Mouse (Mus musculus): ENCODE results near the gene Eif1. TPM values are rescaled to one million over a fixed set of nuclear protein-coding genes. Genes with fewer than 3 reads are reported as not detected.
"Not testable (repeated sequence)": the region's sequence is repeated elsewhere in the genome, so short reads cannot be mapped to it uniquely, and the experiment has no call there.

Gene Eif1
- total RNA-seq, 2 experiments from 2014 or later, result 1,442 to 1,567 TPM

DNA sequence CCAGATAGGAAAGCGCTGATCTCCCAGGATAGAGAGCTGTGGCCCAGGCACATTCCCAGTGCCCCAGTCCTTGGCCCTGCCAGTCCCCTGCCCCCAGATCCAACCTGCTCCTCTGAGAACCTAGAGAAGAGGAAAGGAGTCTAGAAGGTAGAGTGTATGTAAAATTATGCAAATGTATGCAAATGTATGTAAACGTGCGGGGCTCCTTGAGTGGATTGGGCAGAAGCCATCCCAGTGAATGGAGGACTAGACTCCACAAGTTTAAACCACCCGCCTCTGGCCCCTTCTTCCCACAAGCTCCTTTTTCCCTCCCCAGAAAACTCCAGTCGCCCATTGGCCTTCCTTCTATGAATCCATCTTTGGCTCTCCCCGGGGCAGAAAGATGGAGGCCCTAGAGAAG, 26.8 kb upstream of the Eif1 start:
- no peak for DNase-seq
- intact Hi-C loops (cut with DNase I), result no loop called here
- H3K27ac ChIP-seq, result no peak overlapping the region
- no peak overlapping the region for H3K4me3 ChIP-seq
- no peak for TF ChIP-seq CTCF (IDR thresholded peaks at IDR 0.05)

DNA sequence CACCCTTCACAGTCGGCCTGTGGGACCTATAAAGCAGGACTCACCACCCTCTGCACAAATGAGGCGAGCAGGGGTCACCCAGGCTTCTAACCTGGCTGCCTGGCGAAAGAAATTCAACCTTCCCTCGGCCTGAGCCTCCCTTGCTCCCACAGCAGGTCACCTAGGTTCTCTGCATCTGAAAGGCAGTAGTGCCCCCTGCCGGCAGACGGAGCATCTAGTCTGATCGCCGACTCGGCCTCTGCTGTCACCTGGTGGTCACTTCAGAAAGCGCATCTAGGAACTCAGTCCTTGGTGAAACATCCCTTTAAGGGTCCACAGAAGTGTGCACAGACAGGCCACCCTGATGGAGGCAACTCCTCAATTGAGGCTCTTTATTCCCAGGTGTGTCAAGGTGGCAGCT, 24.4 kb upstream of the Eif1 start:
- Histone ChIP-seq H3K27ac (no peak overlapping the region), H3K4me3 (no peak overlapping the region)
- TF ChIP-seq CTCF (IDR thresholded peaks at IDR 0.05), result no peak; the same call in none of the 2 replicates
- peak; percentile 87 for DNase-seq
- intact Hi-C loops (cut with DNase I), result loop anchor here (5.0 kb wide), 2 partner anchors 828 to 913 kb away; no protein-coding TSS in a partner anchor

DNA sequence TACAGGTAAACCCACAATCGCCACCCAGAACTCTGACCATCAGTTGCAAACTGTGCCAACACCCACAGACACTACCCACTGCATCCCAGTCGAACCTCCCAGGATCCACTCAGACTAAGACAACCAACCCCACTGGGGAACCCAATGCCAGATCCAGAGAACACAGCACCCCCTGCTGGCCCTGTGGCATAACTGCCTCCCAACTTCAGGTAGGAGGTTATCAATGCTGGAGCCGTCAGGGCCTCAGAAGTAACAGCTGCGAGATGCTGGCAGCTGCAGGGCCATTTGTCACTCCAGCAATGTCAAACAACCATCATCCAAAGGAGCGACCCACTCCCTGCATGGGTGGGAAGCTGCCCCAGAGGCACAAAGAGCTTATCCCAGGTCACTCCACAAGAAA, 21.9 kb upstream of the Eif1 start:
- DNase-seq, result no peak
- H3K4me3 ChIP-seq, result no peak overlapping the region; the same call in 1 of the 2 replicates
- H3K27ac ChIP-seq, result no peak overlapping the region
- intact Hi-C loops (cut with DNase I), result loop anchor here (5.0 kb wide), 2 partner anchors 830 to 916 kb away; no protein-coding TSS in a partner anchor
- peak; percentile 63 for TF ChIP-seq CTCF (IDR thresholded peaks at IDR 0.05)

DNA sequence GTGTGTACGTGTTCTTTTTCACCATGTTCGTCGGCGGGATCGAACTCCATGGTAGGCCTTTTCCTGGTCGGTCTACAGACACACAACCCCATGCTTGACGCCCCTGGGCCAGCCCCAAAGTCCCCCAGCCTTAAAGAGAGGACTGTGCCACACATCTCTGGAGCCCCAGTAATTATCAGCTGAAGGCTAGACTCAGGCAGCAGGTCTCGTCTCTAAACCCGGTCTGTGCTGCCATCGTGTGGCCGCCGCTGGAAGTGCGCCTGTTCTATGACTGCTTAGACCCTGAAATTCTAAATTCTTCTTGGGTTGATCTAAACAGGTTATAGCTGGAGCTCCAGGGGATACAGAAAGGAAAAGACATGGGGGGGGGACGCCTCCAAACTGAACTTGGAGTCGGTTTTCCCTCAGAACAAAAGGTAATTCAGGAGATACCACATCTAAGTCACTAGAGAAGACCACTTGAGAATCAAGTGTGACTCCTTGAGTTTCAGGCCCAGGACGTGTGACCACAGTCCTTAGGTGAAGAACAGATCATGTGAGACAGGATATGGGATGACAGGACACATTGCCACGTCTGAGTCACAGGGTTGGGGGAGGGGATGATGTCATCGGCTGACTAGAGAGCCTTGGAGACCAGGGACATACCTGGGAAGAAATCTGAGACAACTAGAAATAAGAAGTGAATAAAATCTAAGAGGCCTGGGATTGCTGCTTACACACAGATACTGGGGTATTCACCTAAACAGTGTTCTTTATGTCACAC, 21.2 kb upstream of the Eif1 start:
- H3K27ac ChIP-seq, result no peak overlapping the region
- DNase-seq, result peak; percentile 85
- intact Hi-C loops (cut with DNase I), result loop anchor here (5.0 kb wide), 2 partner anchors 831 to 916 kb away; no protein-coding TSS in a partner anchor
- TF ChIP-seq CTCF (IDR thresholded peaks at IDR 0.05), result peak; percentile 82
- H3K4me3 ChIP-seq, result peak overlapping the region; percentile 44

DNA sequence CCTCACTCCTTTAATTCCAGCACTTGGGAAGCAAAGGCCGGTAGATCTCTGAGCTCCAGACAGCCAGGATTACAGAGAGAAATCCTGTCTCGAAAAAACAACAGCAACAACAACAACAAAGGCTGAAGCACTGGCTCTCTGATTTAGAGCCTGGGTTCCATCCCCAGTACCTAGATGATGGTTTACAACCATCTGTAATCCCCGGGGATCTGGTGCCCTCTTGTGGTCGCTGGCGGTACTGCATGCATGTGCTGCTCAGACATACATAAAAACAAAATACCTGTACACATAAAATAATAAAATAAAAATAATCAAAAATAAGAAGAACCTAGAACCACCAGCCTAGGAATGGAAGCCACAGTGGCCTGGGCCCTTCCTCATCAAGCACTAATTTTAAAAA, 19.4 kb upstream of the Eif1 start:
- peak; percentile 98 for TF ChIP-seq CTCF (IDR thresholded peaks at IDR 0.05)
- intact Hi-C loops (cut with DNase I), result no loop called here
- peak; percentile 65 for DNase-seq
- no peak overlapping the region for H3K27ac ChIP-seq
- H3K4me3 ChIP-seq, result no peak overlapping the region

DNA sequence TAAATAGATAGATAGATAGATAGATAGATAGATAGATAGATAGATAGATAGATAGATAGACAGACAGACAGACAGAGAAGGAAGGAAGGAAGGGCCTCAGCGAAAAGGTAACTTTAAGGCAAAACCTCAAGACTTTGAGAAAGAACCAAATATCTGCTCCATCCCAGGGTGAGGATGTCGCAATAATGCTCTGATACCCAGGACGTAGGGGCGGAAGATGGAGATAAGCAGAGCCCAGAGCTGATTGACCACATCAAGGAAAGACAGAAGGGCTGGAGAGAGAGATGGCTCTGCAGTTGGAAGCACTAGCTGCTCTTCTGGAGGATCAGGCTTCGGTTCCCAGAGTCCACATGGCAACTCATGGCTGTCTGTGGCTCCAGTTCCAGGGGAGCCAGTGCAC, 18.4 kb upstream of the Eif1 start:
- no peak for TF ChIP-seq CTCF (IDR thresholded peaks at IDR 0.05)
- H3K27ac ChIP-seq, result no peak overlapping the region
- DNase-seq, result no peak
- no peak overlapping the region for H3K4me3 ChIP-seq
- intact Hi-C loops (cut with DNase I), result no loop called here

DNA sequence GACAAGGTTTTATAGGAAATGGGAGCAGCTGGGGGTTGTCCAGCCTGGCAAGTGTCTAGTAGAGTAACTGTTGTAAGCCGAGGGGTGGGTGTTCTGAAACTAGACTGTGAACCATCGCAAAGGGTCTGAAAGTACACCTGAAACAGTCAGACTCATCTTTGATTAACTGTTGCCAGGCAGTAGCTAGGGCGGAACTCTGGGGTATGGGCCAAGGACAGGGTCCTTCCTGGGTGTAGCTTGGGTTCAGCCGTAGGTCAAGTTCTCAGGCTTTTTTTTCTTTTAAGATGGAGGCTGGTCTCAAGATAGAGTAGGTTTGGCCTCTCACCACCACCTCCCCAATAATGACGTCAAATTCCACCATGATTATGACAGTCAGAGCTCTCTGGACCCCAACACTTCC, 11.8 kb upstream of the Eif1 start:
- TF ChIP-seq CTCF (IDR thresholded peaks at IDR 0.05), result no peak
- DNase-seq, result no peak
- intact Hi-C loops (cut with DNase I), result no loop called here
- Histone ChIP-seq H3K4me3 (no peak overlapping the region), H3K27ac (no peak overlapping the region)

DNA sequence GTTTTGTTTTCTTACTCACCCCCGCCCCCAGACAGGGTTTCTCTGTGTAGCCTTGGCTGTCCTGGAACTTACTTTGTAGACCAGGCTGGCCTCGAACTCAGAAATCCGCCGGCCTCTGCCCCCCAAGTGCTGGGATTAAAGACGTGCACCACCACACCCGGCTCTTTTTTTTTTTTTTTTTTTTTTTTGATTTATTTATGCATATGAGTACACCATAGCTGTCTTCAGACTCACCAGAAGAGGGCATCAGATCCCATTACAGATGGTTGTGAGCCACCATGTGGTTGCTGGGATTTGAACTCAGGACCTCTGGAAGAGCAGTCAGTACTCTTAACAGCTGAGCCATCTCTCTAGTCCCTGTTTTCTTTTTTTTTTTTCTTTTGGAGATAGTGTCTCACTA, 11.0 kb upstream of the Eif1 start:
- intact Hi-C loops (cut with DNase I); H3K27ac ChIP-seq; H3K4me3 ChIP-seq; DNase-seq: not testable (repeated sequence)

DNA sequence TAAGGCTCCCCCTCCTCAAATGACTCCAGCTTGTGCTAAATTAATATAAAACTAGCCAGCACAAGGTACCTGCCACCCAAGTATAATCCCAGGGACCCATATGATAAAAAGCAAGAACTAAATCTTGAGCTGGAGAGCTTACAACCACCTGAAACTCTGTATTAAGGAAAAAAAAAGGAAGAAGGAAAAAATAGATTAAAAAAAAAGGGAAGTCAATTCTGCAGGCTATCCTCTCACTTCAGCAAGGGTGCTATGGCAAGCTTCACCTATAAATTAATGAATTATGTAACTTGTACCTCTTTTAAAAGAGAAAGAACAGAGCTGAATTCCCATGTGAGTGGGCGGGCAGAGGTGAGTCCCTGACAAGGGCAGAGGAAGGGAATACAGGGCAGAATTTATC, 8.0 kb upstream of the Eif1 start:
- intact Hi-C loops (cut with DNase I), result no loop called here
- no peak for TF ChIP-seq CTCF (IDR thresholded peaks at IDR 0.05)
- H3K4me3 ChIP-seq, result no peak overlapping the region
- no peak for DNase-seq
- H3K27ac ChIP-seq, result peak overlapping the region; percentile 35; the same call in 1 of the 2 replicates

DNA sequence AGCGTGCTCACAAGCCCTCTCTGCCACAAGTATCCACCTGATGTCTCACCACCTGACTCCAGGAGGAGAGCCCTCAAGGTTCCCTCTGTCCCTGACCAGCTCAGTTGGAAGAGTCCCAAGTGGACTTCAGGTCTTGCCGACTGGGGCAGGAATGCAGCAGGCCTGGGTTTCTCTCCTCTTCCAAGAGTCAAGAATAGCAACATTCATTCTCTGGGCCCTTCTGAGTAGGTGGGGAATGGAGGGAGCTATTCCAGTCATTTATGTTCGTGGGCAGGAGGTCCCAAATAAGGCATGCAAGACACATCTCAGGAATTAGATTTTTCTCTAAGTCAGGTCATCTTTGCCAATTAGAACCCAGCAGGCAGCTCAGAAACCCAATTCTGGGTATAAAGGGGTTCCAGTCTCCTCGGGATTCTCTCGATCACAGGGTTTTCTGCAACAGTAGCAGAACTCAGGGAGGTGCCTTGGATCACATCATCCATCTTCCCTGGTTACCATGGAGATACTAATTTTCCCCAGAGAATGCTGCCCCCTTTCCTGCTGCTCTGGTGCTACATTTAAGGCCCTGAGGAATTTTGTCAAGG, 7.5 kb upstream of the Eif1 start:
- H3K4me3 ChIP-seq, result no peak overlapping the region
- DNase-seq, result peak; percentile 44
- H3K27ac ChIP-seq, result peak overlapping the region; percentile 35; the same call in 1 of the 2 replicates
- no peak for TF ChIP-seq CTCF (IDR thresholded peaks at IDR 0.05)
- intact Hi-C loops (cut with DNase I), result no loop called here

DNA sequence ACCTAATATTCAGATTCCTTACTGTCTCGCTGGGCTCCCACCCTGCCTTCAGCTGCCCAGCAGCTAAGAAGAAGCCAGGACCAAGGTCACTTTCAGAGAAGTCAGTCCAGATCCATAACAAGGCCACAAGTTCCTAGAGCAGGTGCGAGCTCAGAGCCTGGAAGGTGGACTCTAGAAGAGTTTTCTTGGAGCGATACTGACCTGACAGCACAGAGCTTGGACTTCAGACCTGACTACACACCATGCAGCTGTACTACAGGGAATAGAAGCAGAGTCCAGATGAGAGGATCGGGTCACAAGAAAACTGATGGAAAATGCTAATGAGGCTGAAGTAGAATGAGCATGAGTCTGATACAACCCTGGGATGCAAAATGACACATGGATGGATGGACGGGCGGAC, 6.3 kb upstream of the Eif1 start:
- TF ChIP-seq CTCF (IDR thresholded peaks at IDR 0.05), result no peak
- intact Hi-C loops (cut with DNase I), result no loop called here
- Histone ChIP-seq H3K27ac (no peak overlapping the region), H3K4me3 (no peak overlapping the region)
- DNase-seq, result no peak

DNA sequence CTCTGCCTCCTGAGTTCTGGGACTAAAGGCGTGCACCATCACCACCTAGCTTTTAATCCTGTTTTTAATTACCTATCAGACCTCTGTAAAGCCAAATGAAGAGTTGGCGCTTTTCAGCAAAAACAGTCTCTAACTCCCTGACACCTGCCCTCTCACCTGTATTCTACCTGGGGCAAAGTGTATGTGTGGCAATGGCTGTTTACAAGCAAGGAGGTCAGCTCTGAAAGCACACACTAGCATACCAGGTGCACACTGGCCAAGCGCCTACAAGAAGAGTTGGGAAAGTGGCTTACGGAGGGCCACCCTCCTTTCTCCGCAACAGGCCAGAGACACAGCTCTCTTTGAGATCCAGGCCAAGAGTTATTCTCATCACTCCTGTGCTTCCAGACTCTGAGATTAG, 4.2 kb upstream of the Eif1 start:
- Histone ChIP-seq H3K4me3 (no peak overlapping the region), H3K27ac (no peak overlapping the region)
- DNase-seq, result no peak
- no peak for TF ChIP-seq CTCF (IDR thresholded peaks at IDR 0.05)
- intact Hi-C loops (cut with DNase I), result no loop called here

DNA sequence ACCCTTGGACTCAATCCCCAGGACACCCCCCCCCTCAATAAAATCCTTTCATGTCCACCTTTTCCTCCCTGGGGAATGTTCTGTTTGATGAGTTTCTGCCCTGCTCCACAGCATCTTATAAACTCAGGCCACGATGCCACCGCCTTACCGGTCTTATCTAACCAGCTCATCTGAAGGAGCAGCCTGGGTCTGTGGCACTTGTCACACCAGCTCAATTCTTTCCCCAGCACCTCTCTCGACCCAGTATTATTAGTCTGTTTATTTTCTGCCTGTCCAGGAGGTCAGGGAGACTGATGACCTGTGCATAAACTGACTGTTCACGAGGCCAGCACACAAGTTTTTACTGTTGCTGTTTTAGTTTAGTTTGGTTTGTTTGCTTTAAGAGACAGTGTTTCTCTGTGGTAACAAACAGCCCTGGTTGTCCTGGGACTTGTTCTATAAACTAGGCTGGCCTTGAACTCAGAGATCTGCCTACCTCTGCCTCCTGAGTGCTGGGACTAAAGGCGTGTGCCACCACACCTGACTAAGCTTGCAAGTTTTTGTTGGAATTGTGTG, 1.8 kb upstream of the Eif1 start:
- no peak for TF ChIP-seq CTCF (IDR thresholded peaks at IDR 0.05)

More for the DNA sequence above, 1.8 kb upstream of the Eif1 start:
- Histone ChIP-seq H3K4me3 (no peak overlapping the region), H3K27ac (no peak overlapping the region)
- DNase-seq, result no peak
- intact Hi-C loops (cut with DNase I), result no loop called here

All from gastrocnemius, adult 2 months (tissue).